Mouse (Mus musculus) liver, adult 2 months (tissue): ENCODE data around the gene Ost4.

Experiments
- CTCF ChIP-seq: fragments of 200-500 bp; IDR thresholded peaks from 2 replicates; pipeline ENCODE4 v1.5.1; 2011; ENCODE audit warnings: low read depth, low read length, control low read depth
- POLR2A ChIP-seq: fragments of 200-500 bp; IDR thresholded peaks from 2 replicates; pipeline ENCODE4 v1.6.1; 2011; ENCODE audit warnings: low read length, control low read depth; ENCODE audit not compliant: insufficient read depth; ENCODE audit errors: extremely low read depth

DNA sequence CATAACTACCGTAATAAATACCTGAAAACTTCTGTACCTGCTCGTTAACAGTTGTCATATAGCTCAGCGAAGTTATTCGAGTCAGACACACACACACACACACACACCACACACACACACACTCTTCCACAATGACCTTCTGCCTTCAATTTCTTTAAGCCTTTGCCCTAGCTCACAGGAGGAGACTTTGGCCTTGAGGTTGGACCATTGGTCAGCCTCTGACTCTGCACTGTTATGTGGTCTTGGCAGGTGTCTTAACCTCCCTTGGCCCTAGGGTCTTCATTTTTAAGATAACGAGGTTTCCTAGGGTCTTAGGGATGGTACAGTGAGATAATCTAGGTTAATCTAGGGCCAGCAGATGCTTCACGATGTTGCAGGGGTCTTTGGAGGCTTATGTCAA is 36.8 kb upstream of the Ost4 start:
- TF ChIP-seq CTCF = no peak
- no peak for TF ChIP-seq POLR2A
